Mouse (Mus musculus) small intestine, adult 2 months (tissue): ENCODE results near the gene Slc9a1. TPM values are rescaled to one million over a fixed set of nuclear protein-coding genes. Genes with fewer than 3 reads are reported as not detected.
A peak's percentile ranks its signal among the peaks of the same experiment; 100 is the strongest.

Source experiments
- H3K27ac ChIP-seq: fragments of 200-500 bp; 2 replicates; pipeline ENCODE4 v1.5.1; 2012; ENCODE audit warnings: low read depth, low read length, control low read depth, inconsistent platforms; ENCODE audit not compliant: insufficient read depth
- H3K27me3 ChIP-seq: fragments of 200-500 bp; 2 replicates; pipeline ENCODE4 v1.6.1; 2012; ENCODE audit warnings: mild to moderate bottlenecking, moderate library complexity, low read length, inconsistent platforms; ENCODE audit not compliant: control insufficient read depth, insufficient read depth
- H3K36me3 ChIP-seq: fragments of 200-500 bp; 2 replicates; pipeline ENCODE4 v1.6.1; 2012; ENCODE audit warnings: mild to moderate bottlenecking, low read length, control low read depth, inconsistent platforms; ENCODE audit not compliant: control insufficient read depth, insufficient read depth
- H3K4me1 ChIP-seq: fragments of 200-500 bp; 2 replicates; pipeline ENCODE4 v1.6.1; 2012; ENCODE audit warnings: low read length, inconsistent platforms, mixed read lengths; ENCODE audit not compliant: control insufficient read depth, insufficient read depth, insufficient read length
- H3K4me3 ChIP-seq: fragments of 200-500 bp; 2 replicates; pipeline ENCODE4 v1.5.1; 2012; ENCODE audit warnings: low read depth, mild to moderate bottlenecking, control low read depth, inconsistent platforms, low read length, moderate library complexity
- CTCF ChIP-seq: fragments of 200-500 bp; IDR thresholded peaks from 2 replicates; pipeline ENCODE4 v1.5.1; 2012; ENCODE audit warnings: low read depth, mild to moderate bottlenecking, control low read depth, inconsistent platforms, low read length, moderate library complexity, mixed read lengths; ENCODE audit not compliant: insufficient replicate concordance, insufficient read length; ENCODE audit errors: extremely low read depth
- POLR2A ChIP-seq: fragments of 200-500 bp; IDR thresholded peaks from 2 replicates; pipeline ENCODE4 v1.6.1; 2012; ENCODE audit warnings: low read depth, mild to moderate bottlenecking, control low read depth, inconsistent platforms, low read length, moderate library complexity
- WGBS: fragments of 180-500 bp; shearing (Covaris S2); methylation state at CpG from one replicate; pipeline ENCODE4 v1.1.7; 2018; 5-methylcytosine and 5-hydroxymethylcytosine counted together
- polyA plus RNA-seq: library from polyadenylated mRNA; depleted of rRNA; stranded (reverse); fragments of >200 nt; gene quantifications from 2 replicates; pipeline ENCODE4 v1.2.3, GENCODE M21; 2012

The Slc9a1 gene
- polyA plus RNA-seq, 1 experiment, result 46.3 TPM

- no peak overlapping the region for H3K4me3 ChIP-seq
- no peaks in the 10 kb centered on the region for H3K27me3 ChIP-seq
- peaks cover 4% of the 10 kb centered on the region; the same call in 1 of the 2 replicates for H3K4me1 ChIP-seq
- peaks cover 8% of the 10 kb centered on the region; the same call in 1 of the 2 replicates for H3K36me3 ChIP-seq
- no peak for TF ChIP-seq CTCF
- no peak for TF ChIP-seq POLR2A
- 92% methylated on average over 9 of the region's 9 CpGs for whole genome bisulfite sequencing
- no peak overlapping the region for H3K27ac ChIP-seq
Observed at GRCm38 (mm10) chr4:133403611-133404228, 34.2 kb downstream of the Slc9a1 start.

DNA sequence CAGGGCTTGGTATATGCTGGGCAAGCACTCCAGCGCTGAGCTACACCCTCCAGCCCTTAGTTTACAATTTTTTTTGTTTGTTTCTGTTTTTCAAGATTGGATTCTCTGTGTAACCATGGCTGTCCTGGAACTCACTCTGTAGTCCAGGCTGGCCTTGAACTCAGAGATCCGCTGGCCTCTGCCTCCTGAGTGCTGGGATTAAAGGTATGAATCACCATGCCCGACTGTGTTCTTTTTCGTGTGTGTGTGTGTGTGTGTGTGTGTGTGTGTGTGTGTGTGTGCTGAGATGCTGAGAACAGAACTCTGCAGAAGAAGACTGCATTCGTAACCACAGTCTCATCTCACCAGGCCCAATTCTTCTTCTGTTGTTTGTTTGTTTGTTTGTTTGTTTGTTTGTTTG lies 34.8 kb downstream of the Slc9a1 start:
- Histone ChIP-seq H3K36me3 (peaks cover 8% of the 10 kb centered on the region; the same call in 1 of the 2 replicates), H3K27ac (no peak overlapping the region), H3K4me3 (no peak overlapping the region), H3K4me1 (peaks cover 4% of the 10 kb centered on the region; the same call in 1 of the 2 replicates), H3K27me3 (no peaks in the 10 kb centered on the region)
- TF ChIP-seq CTCF (no peak), POLR2A (no peak)
- 84% methylated on average over 5 of the region's 5 CpGs for WGBS

- Histone ChIP-seq H3K27ac (no peak overlapping the region), H3K27me3 (no peaks in the 10 kb centered on the region), H3K36me3 (peaks cover 13% of the 10 kb centered on the region), H3K4me3 (no peak overlapping the region), H3K4me1 (peaks cover 7% of the 10 kb centered on the region; the same call in 1 of the 2 replicates)
- 81% methylated on average over 8 of the region's 8 CpGs for WGBS
- TF ChIP-seq CTCF (no peak), POLR2A (no peak)
Observed at GRCm38 (mm10) chr4:133406313-133407056, 37.0 kb downstream of the Slc9a1 start.

DNA sequence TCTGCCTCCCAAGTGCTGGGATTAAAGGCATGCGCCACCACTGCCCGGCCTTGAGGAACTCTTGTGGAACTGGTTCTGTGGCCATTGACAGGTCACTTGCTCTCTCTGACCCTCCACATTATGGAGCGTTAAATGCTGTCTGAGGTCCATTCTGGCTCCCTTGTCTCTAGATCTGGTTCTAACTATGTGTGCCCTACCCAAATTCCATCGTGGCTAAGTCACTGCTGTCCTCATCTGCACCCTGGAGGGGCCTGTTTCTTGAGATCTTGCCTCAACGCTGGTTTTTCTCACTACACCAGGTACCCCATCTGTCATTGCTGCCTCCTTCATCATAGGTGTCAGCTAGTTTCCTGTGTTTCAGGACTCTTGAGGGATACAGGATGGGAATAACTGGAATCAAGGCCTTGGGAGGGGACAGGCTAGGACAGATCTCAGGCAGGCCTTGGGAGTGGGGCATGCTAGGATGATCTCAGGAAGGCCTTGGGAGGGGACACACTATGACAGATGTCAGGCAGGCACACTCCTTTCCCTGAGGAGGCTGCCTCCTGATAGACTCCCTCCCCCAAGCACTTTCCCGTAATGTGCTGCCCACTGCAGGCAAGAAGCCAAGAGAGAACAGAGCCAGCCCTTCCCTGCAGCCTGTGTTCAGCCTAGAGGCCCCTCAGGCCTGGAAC lies 37.7 kb downstream of the Slc9a1 start:
- WGBS, result 52% methylated on average over 6 of the region's 6 CpGs
- H3K4me1 ChIP-seq, result peaks cover 7% of the 10 kb centered on the region; the same call in 1 of the 2 replicates
- H3K27me3 ChIP-seq, result no peaks in the 10 kb centered on the region
- TF ChIP-seq POLR2A, result no peak
- TF ChIP-seq CTCF, result no peak
- peak overlapping the region; percentile 16; the same call in 1 of the 2 replicates for H3K27ac ChIP-seq
- H3K4me3 ChIP-seq, result no peak overlapping the region
- H3K36me3 ChIP-seq, result peaks cover 17% of the 10 kb centered on the region

GRCm38 (mm10) chr4:133408006-133408405 lies 38.5 kb downstream of the Slc9a1 start:
- no peak for TF ChIP-seq POLR2A
- no peak for TF ChIP-seq CTCF
- WGBS, result 80% methylated on average over 7 of the region's 7 CpGs
- Histone ChIP-seq H3K4me1 (peaks cover 7% of the 10 kb centered on the region; the same call in 1 of the 2 replicates), H3K27ac (no peak overlapping the region), H3K4me3 (no peak overlapping the region), H3K36me3 (peaks cover 17% of the 10 kb centered on the region), H3K27me3 (no peaks in the 10 kb centered on the region)

DNA sequence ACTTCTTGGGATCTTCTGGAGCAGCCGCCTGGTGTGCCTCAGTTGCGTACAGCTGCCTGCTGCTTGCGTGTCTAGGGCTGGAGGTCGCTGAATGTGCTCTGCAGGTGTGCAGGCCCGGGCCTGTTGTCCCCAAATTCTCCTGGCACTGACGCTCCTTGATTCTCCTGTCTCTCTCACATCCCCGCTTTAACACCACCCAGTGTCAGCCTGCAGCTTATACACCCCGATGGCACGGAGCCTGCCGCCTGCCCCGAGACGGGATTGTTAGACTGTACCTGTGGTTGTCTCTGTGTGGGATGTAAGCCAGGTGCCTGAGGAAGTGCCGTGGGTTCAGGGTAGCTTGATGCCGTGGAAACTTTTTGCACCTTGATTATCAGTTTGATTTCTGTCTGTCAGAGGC lies 41.5 kb downstream of the Slc9a1 start:
- TF ChIP-seq CTCF (no peak), POLR2A (no peak)
- H3K4me3 ChIP-seq, result no peak overlapping the region
- 88% methylated on average over 14 of the region's 14 CpGs for WGBS

DNA sequence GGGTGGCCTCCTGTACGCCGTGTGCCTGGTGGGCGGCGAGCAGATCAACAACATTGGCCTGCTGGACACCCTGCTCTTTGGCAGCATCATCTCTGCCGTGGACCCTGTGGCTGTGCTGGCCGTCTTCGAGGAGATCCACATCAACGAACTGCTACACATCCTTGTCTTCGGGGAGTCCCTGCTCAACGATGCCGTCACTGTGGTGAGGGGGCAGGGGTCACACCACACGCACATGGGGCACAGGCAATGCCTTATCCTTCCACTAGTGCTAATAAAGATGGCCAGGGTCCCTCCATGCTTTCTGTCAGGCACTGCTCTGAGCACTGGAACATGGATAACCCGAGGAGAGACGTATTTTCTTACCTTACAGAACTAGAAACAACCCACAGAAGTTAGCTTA lies 42.6 kb downstream of the Slc9a1 start:
- 88% methylated on average over 14 of the region's 14 CpGs for WGBS
- Histone ChIP-seq H3K27ac (no peak overlapping the region), H3K4me1 (peaks cover 3% of the 10 kb centered on the region; the same call in 1 of the 2 replicates), H3K36me3 (peaks cover 29% of the 10 kb centered on the region), H3K27me3 (no peaks in the 10 kb centered on the region), H3K4me3 (no peak overlapping the region)
- TF ChIP-seq CTCF, result no peak

More for the DNA sequence above, 41.5 kb downstream of the Slc9a1 start:
- no peak overlapping the region for H3K27ac ChIP-seq
- H3K27me3 ChIP-seq, result no peaks in the 10 kb centered on the region
- peaks cover 7% of the 10 kb centered on the region; the same call in 1 of the 2 replicates for H3K4me1 ChIP-seq
- peaks cover 21% of the 10 kb centered on the region for H3K36me3 ChIP-seq
